Mouse (Mus musculus) cerebellum, adult 2 months (tissue): ENCODE measurements around the gene Caap1.

Experiments used
- CTCF ChIP-seq: fragments of 200-500 bp; IDR thresholded peaks from 2 replicates; pipeline ENCODE4 v1.5.1; 2011; ENCODE audit warnings: low read depth, mild to moderate bottlenecking, control low read depth, low read length, moderate library complexity, borderline replicate concordance; ENCODE audit not compliant: insufficient read depth
- POLR2A ChIP-seq: fragments of 200-500 bp; IDR thresholded peaks from 2 replicates; pipeline ENCODE4 v1.6.1; 2011; ENCODE audit warnings: low read length, control low read depth, borderline replicate concordance; ENCODE audit not compliant: insufficient read depth

- TF ChIP-seq CTCF = no peak
- TF ChIP-seq POLR2A = no peak
Measured at GRCm38 (mm10) chr4:94572677-94573076, 16.1 kb upstream of the Caap1 start.
